Mouse (Mus musculus) ES-Bruce4 (cell line): ENCODE results near the gene Dhx37.

Experiments
- CTCF ChIP-seq: IDR thresholded peaks from one replicate; pipeline ENCODE4 v1.8.1; 2011; ENCODE audit warnings: low read depth, low read length
- POLR2A ChIP-seq: IDR thresholded peaks from one replicate; pipeline ENCODE4 v1.8.1; 2011; ENCODE audit warnings: low read length; ENCODE audit not compliant: insufficient read depth

GRCm38 (mm10) chr5:125478037-125478436 is 44.1 kb upstream of the Dhx37 start:
- TF ChIP-seq CTCF (no peak), POLR2A (no peak)
